Mouse (Mus musculus) megakaryocyte, embryonic 14.5 days (primary cell): Measurements from ENCODE around the gene Me1.

Experiments used
- FLI1 ChIP-seq: IDR thresholded peaks from 2 replicates; pipeline ENCODE4 v1.6.1; 2012; ENCODE audit warnings: low read length, inconsistent platforms, mixed read lengths
- GATA1 ChIP-seq: IDR thresholded peaks from 3 replicates; pipeline ENCODE4 v1.6.1; 2012; ENCODE audit warnings: mixed read lengths, low read length, inconsistent platforms, borderline replicate concordance

DNA sequence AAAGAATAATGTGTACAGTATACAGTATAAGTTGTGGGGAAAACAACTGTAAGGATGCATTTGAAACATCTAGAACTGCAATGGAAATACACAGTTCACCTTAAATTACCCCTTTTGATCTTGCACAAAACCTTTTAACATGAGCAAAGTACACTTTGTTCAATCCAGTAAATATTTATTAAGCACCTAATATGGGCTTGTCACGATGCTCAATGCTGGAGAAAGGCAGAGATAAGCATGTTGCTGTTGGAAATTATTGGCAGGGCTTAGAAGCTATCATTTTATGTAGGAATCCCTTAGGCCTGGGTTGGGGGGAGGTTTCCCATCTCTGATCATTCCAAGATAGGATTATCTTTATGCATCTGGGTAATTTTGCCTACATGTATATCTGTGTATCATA is 11.7 kb upstream of the Me1 start:
- TF ChIP-seq GATA1 (no peak), FLI1 (no peak)
